Mouse (Mus musculus) adrenal gland, postnatal 10 days (tissue): ENCODE data around the gene Carns1. TPM values are rescaled to one million over a fixed set of nuclear protein-coding genes. Genes with fewer than 3 reads are reported as not detected.

Source experiments
- microRNA-seq: library from miRNA; unstranded; fragments of <30 nt; microRNA quantifications from one replicate; pipeline ENCODE4 v1.2.0, GENCODE M21; 2021
- total RNA-seq, 2 experiments: library from RNA; stranded (reverse); gene quantifications; 2 replicates each; pipeline ENCODE4 v1.2.3; 2021

The Carns1 gene
- total RNA-seq, 2 experiments from 2014 or later, result 4.8 to 8.8 TPM

Small RNAs within 50 kb of the gene (microRNA-seq; reads per million reads assigned to microRNA genes)
- not detected for gene Gm26115

Other genes with a start within 250 kb of the Carns1 start
- gene Aldh3b1, start 245.7 kb downstream of the Carns1 start, total RNA-seq, result 10 to 100 TPM; 50.9 to 71.0 TPM
- 10 to 100 TPM; 42.5 to 47.5 TPM for gene Unc93b1, start 240.3 kb downstream of the Carns1 start, total RNA-seq
- gene Aldh3b3, start 216.8 kb downstream of the Carns1 start, total RNA-seq, result under 1 TPM; 0.63 to 0.76 TPM
- gene Aldh3b2, start 203.2 kb downstream of the Carns1 start, total RNA-seq, result 10 to 100 TPM in 1 of 2 experiments, 1 to 10 TPM in 1; 8.9 to 11.2 TPM
- 10 to 100 TPM; 32.0 to 33.3 TPM for gene Acy3, start 188.9 kb downstream of the Carns1 start, total RNA-seq
- gene Tbx10, start 182.7 kb downstream of the Carns1 start, total RNA-seq, result not detected
- gene Nudt8, start 174.9 kb downstream of the Carns1 start, total RNA-seq, result 10 to 100 TPM; 39.4 to 40.5 TPM
- 1 to 10 TPM in 1 of 2 experiments, under 1 TPM in 1; 0.72 to 1.9 TPM for gene Gm49405, start 174.9 kb downstream of the Carns1 start, total RNA-seq
- 1 to 10 TPM; 1.3 to 3.0 TPM for gene Doc2g, start 172.2 kb downstream of the Carns1 start, total RNA-seq
- gene Ndufv1, start 162.7 kb downstream of the Carns1 start, total RNA-seq, result 100 to 1,000 TPM; 683 to 759 TPM
- 100 to 1,000 TPM; 270 to 316 TPM for gene Gstp1, start 137.5 kb downstream of the Carns1 start, total RNA-seq
- gene Gstp2, start 129.5 kb downstream of the Carns1 start, total RNA-seq, result 10 to 100 TPM; 34.9 to 50.2 TPM
- 10 to 100 TPM; 42.6 to 90.1 TPM for gene Gstp3, start 115.9 kb downstream of the Carns1 start, total RNA-seq
- under 1 TPM in 1 of 2 experiments, not detected in 1; 0.63 TPM for gene Cabp2, start 93.9 kb downstream of the Carns1 start, total RNA-seq
- gene Cdk2ap2, start 78.3 kb downstream of the Carns1 start, total RNA-seq, result 10 to 100 TPM; 56.3 to 64.1 TPM
- gene Pitpnm1, start 75.5 kb downstream of the Carns1 start, total RNA-seq, result 10 to 100 TPM; 59.7 to 75.1 TPM
- 10 to 100 TPM; 71.5 to 73.4 TPM for gene Aip, start 49.6 kb downstream of the Carns1 start, total RNA-seq
- gene Gpr152, start 35.7 kb downstream of the Carns1 start, total RNA-seq, result not detected
- 1 to 10 TPM in 1 of 2 experiments, under 1 TPM in 1; 0.69 to 1.9 TPM for gene Cabp4, start 31.4 kb downstream of the Carns1 start, total RNA-seq
- 100 to 1,000 TPM; 185 to 193 TPM for gene Coro1b, start 26.9 kb downstream of the Carns1 start, total RNA-seq
- 10 to 100 TPM; 11.5 to 14.0 TPM for gene Ptprcap, start 21.9 kb downstream of the Carns1 start, total RNA-seq
- gene Rps6kb2, start 12.1 kb downstream of the Carns1 start, total RNA-seq, result 10 to 100 TPM; 26.5 to 38.2 TPM
- gene Tbc1d10c, start 15.8 kb upstream of the Carns1 start, total RNA-seq, result 1 to 10 TPM; 4.2 to 6.6 TPM
- gene Ppp1ca, start 16.6 kb upstream of the Carns1 start, total RNA-seq, result 100 to 1,000 TPM; 411 to 414 TPM
- gene Rad9a, start 26.2 kb upstream of the Carns1 start, total RNA-seq, result 10 to 100 TPM in 1 of 2 experiments, 1 to 10 TPM in 1; 7.4 to 10.8 TPM
- gene Clcf1, start 38.8 kb upstream of the Carns1 start, total RNA-seq, result 1 to 10 TPM; 8.3 to 9.8 TPM
- not detected for gene AC109138.7, start 38.9 kb upstream of the Carns1 start, total RNA-seq
- 10 to 100 TPM; 34.7 to 35.6 TPM for gene Pold4, start 56.4 kb upstream of the Carns1 start, total RNA-seq
- 10 to 100 TPM; 16.8 to 21.9 TPM for gene Ssh3, start 93.7 kb upstream of the Carns1 start, total RNA-seq
- 1 to 10 TPM; 3.5 to 8.5 TPM for gene Ankrd13d, start 107.7 kb upstream of the Carns1 start, total RNA-seq
- gene Grk2, start 130.7 kb upstream of the Carns1 start, total RNA-seq, result 10 to 100 TPM; 46.3 to 54.8 TPM
- 10 to 100 TPM; 67.7 to 84.7 TPM for gene Kdm2a, start 222.8 kb upstream of the Carns1 start, total RNA-seq